Mouse (Mus musculus) ovary, postnatal 14 days (tissue): Measurements from ENCODE around the gene Eef1akmt3.

Experiments
- DNase-seq: peaks from one replicate; pipeline ENCODE4 v3.0.0; 2022; ENCODE audit warnings: low spot score

The Eef1akmt3 gene

GRCm38 (mm10) chr10:126997340-126998113 is 43.8 kb downstream of the Eef1akmt3 start:
- no peak for DNase-seq

GRCm38 (mm10) chr10:126993621-126994020 is 47.7 kb downstream of the Eef1akmt3 start:
- no peak for DNase-seq

GRCm38 (mm10) chr10:126991676-126992075 is 49.6 kb downstream of the Eef1akmt3 start:
- DNase-seq: no peak

- DNase-seq: peak; percentile 86
Observed at GRCm38 (mm10) chr10:126990313-126991056, 50.8 kb downstream of the Eef1akmt3 start.

GRCm38 (mm10) chr10:126988513-126989165 is 52.7 kb downstream of the Eef1akmt3 start:
- no peak for DNase-seq

GRCm38 (mm10) chr10:126987183-126988118 is 53.9 kb downstream of the Eef1akmt3 start:
- DNase-seq: no peak

- peak; percentile 80 for DNase-seq
Observed at GRCm38 (mm10) chr10:126986541-126986961, 54.8 kb downstream of the Eef1akmt3 start.

- no peak for DNase-seq
Observed at GRCm38 (mm10) chr10:126985579-126985978, 55.7 kb downstream of the Eef1akmt3 start.

GRCm38 (mm10) chr10:126985127-126985526 is 56.2 kb downstream of the Eef1akmt3 start:
- DNase-seq: no peak

- no peak for DNase-seq
Observed at GRCm38 (mm10) chr10:126984189-126985004, 56.9 kb downstream of the Eef1akmt3 start.

- no peak for DNase-seq
Observed at GRCm38 (mm10) chr10:126983193-126983725, 58.1 kb downstream of the Eef1akmt3 start.

- DNase-seq: no peak
Observed at GRCm38 (mm10) chr10:126981746-126982145, 59.6 kb downstream of the Eef1akmt3 start.
